Mouse (Mus musculus) spleen, postnatal 10 days (tissue): ENCODE results near the gene AY761185.
"Not testable (repeated sequence)": the region's sequence is repeated elsewhere in the genome, so short reads cannot be mapped to it uniquely, and the experiment has no call there.

Experiments
- DNase-seq, 2 experiments: peaks; one replicate each; pipeline ENCODE4 v3.0.0; 2021 to 2022; ENCODE audit warnings: low spot score in 2 of 2

AY761185 gene

DNA sequence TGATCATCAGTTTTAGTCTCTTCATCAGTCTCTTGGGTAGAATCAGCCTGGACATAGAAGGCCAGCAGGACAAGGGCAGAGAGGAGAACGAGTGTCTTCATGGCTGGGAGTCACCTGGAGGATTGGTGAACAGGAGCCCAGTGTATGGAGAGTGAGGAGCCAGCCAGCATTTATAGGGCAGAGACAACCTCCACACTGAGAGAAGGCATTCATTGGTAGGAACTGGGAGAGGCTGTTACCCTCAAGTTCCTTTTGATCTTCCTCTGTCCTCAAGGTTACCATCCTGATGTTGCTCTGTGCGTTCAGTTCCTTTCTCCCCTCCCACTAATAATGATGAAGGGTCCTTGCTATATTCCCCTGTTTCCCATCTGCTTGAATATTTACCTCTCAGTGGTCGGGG, at the start of gene AY761185:
Gene AY761185, minus strand, starts transcription at position 101 of the 400 bp plus-strand sequence.
- no peak for DNase-seq

DNA sequence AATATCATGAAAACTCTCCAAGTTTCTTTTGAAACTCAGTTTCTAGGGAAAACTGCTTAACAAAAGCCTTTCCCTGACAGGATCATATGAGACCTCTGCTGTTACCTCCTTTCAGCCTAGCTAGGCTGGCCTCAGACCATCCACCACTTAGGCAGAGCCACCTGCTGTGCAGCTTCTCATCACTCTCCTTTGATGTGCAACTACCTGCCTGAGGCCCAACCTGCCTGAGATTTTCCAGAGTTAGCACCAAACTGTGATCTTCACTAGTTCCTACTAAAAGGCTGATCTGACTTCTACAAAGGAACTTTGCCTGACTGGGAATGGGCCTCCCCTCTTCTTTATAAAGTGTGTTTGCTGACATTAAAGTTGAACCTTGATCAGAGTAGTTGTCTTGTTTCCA, 49.5 kb upstream of the AY761185 start:
- not testable (repeated sequence) for DNase-seq

DNA sequence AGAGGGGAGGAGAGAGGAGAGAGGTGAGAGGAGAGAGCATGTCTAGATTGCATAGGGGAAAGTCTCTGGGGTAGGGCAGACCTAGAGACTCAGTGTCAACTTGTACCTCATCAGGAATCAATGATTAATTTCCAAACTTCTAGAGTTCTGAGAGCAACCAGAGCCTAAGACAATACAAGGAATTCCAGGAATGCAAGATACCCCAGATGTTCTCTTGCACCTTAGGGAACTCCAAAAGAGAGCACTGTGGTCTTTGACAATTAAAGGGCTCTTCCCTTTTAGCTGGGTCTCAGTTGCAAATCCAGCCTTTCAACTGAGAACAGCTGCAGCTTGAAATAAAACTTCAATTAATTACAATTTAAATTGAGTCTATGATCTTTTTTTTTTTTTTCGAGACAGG, 35.3 kb upstream of the AY761185 start:
- DNase-seq: no peak

DNA sequence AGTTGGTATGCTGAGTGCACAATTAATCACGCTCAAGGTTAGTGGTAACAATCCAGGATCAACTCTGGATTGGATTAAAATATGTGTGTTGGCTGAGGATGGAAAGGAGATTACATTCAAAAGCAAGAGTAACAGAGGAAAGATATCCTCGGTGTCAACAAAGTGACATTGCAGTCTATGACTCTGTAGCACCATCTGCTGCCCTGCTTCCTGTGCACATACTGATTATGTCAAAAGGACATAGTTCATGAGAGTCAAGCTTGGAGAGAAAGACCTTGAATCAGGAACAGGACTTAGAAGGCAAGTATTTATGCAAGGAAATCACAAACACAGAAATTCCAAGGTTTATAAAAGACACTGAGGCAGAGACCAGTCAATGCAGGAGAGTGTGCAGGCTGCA, 20.0 kb upstream of the AY761185 start:
- DNase-seq: no peak

DNA sequence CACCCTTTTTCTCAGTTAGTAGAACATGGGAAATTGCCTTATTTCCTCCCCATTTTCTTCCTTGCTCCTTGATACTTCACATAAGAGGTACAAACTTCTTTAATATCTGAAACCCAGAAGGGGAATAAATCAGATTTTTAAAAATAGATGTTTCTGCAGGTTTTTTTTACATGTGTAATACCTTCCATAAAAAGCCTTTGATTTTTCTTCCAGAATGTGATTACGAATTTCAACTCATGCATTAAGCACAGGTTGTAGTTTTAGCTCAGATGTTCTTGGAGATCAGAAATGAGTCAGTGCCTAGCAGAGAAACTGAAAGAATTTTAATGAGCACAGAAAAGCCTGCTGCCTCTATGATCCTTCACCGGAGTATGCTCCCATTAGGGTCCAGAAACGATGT, 22.5 kb downstream of the AY761185 start, which contains the start of gene Gm6040:
Gene Gm6040, minus strand, starts transcription at position 101 of the 400 bp plus-strand sequence.
- DNase-seq: no peak

- DNase-seq: no peak
Observed at GRCm38 (mm10) chr8:20912288-20912687, 32.2 kb downstream of the AY761185 start.

DNA sequence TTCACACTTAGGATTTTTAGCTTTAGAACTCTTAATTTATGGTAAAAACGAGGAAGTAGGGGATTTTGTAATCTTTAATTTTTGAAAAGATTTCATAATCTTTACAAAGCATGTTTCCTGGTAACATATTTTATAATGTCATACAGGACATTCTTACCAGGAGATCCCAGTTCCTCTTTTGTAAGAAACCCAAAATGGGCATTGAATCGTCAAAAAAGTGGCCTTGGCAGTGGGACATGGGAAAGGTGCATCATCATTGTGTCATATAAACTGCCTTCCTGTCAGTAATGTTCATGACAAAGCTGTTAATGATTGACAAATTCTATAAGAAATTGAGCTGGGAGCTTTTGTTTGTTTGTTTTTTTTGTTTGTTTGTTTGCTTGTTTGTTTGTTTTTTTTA, 36.3 kb downstream of the AY761185 start:
- DNase-seq: no peak

DNA sequence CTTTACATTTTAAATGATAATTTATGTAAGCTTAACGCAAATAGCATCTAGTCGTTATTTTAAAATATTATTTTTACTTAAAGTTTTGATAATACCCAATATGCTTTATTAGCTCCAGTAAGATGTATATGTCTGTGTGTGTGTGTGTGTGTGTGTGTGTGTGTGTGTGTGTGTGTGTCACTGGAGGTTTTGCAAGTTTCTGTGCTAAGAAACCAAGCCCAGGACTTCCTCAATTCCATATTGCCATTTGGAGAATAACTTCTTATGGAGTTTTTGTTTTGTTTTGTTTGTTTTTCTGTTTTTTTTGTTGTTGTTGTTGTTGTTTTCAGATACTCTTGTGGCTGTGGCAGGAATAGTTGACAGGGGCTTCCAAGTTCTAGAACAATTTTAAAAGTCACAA, 37.4 kb downstream of the AY761185 start:
- no peak for DNase-seq

DNA sequence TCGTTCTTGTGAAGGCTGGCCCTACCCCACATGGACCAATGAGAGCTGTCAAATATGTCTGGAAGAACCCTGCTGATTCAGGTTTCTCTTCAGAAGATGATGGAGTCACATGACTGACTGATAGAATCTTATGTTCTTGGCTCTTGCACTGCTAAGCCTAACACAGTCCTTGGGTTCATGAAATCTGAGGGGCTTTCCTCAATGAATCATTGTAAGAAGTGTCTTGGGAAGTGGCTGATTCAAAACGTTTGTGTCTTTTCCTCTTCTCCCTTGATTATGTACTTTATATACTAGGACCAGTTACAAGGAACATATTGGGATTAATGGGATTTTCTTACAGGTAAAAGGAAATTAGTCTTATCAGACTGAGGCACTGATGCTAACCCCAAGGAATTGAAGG, 42.0 kb downstream of the AY761185 start, which contains the start of gene Gm15056:
Gene Gm15056, minus strand, starts transcription at position 101 of the 400 bp plus-strand sequence.
- no peak for DNase-seq
